Mouse (Mus musculus): Measurements from ENCODE around the gene Hoxa13. TPM values are rescaled to one million over a fixed set of nuclear protein-coding genes. Genes with fewer than 3 reads are reported as not detected.
A peak's percentile ranks its signal among the peaks of the same experiment; 100 is the strongest.

Hoxa13 gene
- total RNA-seq (2021), result not detected

- intact Hi-C loops (cut with DNase I), result loop anchor here (10.0 kb wide), 1 partner anchor 54 kb away; the partner anchor contains the start of gene Evx1
- DNase-seq, result no peak
Measured at GRCm38 (mm10) chr6:52260654-52261575, at the start of gene Hoxa13. Gene Hoxa13 (minus strand): TSS chr6:52260880.

GRCm38 (mm10) chr6:52310366-52310765, 49.7 kb upstream of the Hoxa13 start:
- intact Hi-C loops (cut with DNase I), result loop anchor here (10.0 kb wide), 1 partner anchor 46 kb away; the partner anchor contains the start of gene Hoxa13
- DNase-seq, result peak in 1 of 2 experiments; percentile 20

GRCm38 (mm10) chr6:52309766-52310165, 49.1 kb upstream of the Hoxa13 start:
- intact Hi-C loops (cut with DNase I), result loop anchor here (10.0 kb wide), 1 partner anchor 45 kb away; the partner anchor contains the start of gene Hoxa13
- no peak for DNase-seq

GRCm38 (mm10) chr6:52305877-52306389, 45.3 kb upstream of the Hoxa13 start:
- DNase-seq, result peak; percentile 66 to 69
- intact Hi-C loops (cut with DNase I), result loop anchor here (1.0 kb wide), 1 partner anchor 271 kb away; no protein-coding TSS in a partner anchor

GRCm38 (mm10) chr6:52303426-52303825, 42.7 kb upstream of the Hoxa13 start:
- no peak for DNase-seq
- intact Hi-C loops (cut with DNase I), result no loop called here

- DNase-seq, result no peak
- intact Hi-C loops (cut with DNase I), result no loop called here
Measured at GRCm38 (mm10) chr6:52300806-52301205, 40.1 kb upstream of the Hoxa13 start.

GRCm38 (mm10) chr6:52298511-52298910, 37.8 kb upstream of the Hoxa13 start:
- no peak for DNase-seq
- intact Hi-C loops (cut with DNase I), result no loop called here

GRCm38 (mm10) chr6:52294616-52295015, 33.9 kb upstream of the Hoxa13 start:
- DNase-seq, result no peak
- intact Hi-C loops (cut with DNase I), result no loop called here

- DNase-seq, result no peak
- intact Hi-C loops (cut with DNase I), result no loop called here
Measured at GRCm38 (mm10) chr6:52292328-52292727, 31.6 kb upstream of the Hoxa13 start.

GRCm38 (mm10) chr6:52291021-52291860, 30.6 kb upstream of the Hoxa13 start:
- intact Hi-C loops (cut with DNase I), result no loop called here
- DNase-seq, result no peak

GRCm38 (mm10) chr6:52290186-52290585, 29.5 kb upstream of the Hoxa13 start:
- intact Hi-C loops (cut with DNase I), result no loop called here
- DNase-seq, result no peak

- intact Hi-C loops (cut with DNase I), result no loop called here
- DNase-seq, result no peak
Measured at GRCm38 (mm10) chr6:52283896-52284295, 23.2 kb upstream of the Hoxa13 start.

GRCm38 (mm10) chr6:52281084-52281483, 20.4 kb upstream of the Hoxa13 start:
- no peak for DNase-seq
- intact Hi-C loops (cut with DNase I), result no loop called here

GRCm38 (mm10) chr6:52276920-52277319, 16.2 kb upstream of the Hoxa13 start:
- intact Hi-C loops (cut with DNase I), result no loop called here
- DNase-seq, result no peak

GRCm38 (mm10) chr6:52276382-52276781, 15.7 kb upstream of the Hoxa13 start:
- no peak for DNase-seq
- intact Hi-C loops (cut with DNase I), result no loop called here

- DNase-seq, result no peak
- intact Hi-C loops (cut with DNase I), result no loop called here
Measured at GRCm38 (mm10) chr6:52275563-52276280, 15.0 kb upstream of the Hoxa13 start.

GRCm38 (mm10) chr6:52274576-52274975, 13.9 kb upstream of the Hoxa13 start:
- intact Hi-C loops (cut with DNase I), result loop anchor here (5.0 kb wide), 2 partner anchors 453 to 563 kb away; no protein-coding TSS in a partner anchor
- no peak for DNase-seq

- intact Hi-C loops (cut with DNase I), result loop anchor here (5.0 kb wide), 2 partner anchors 454 to 564 kb away; no protein-coding TSS in a partner anchor
- DNase-seq, result no peak
Measured at GRCm38 (mm10) chr6:52273656-52274280, 13.1 kb upstream of the Hoxa13 start.
